Mouse (Mus musculus) embryonic facial prominence, embryonic 11.5 days (tissue): Measurements from ENCODE around the gene Ptprt. TPM values are rescaled to one million over a fixed set of nuclear protein-coding genes. Genes with fewer than 3 reads are reported as not detected.

Experiments
- ATAC-seq: fragments of 200-750 bp; cut with Nextera tagmentation; replicated peaks from 2 replicates; pipeline ENCODE4 v1.8.0; 2017; ENCODE audit warnings: low read depth; ENCODE audit not compliant: insufficient number of reproducible peaks, low FRiP score, low TSS enrichment
- DNase-seq: peaks from one replicate; pipeline ENCODE4 v3.0.0-alpha.2; 2015; ENCODE audit warnings: low spot score
- H3K27ac ChIP-seq: fragments of 300-500 bp; sonication (generic); replicated peaks from 2 replicates; pipeline ENCODE4 v1.5.1; 2014; ENCODE audit warnings: mild to moderate bottlenecking, low read depth, low read length, control low read depth
- H3K27me3 ChIP-seq: fragments of 300-500 bp; sonication (generic); 2 replicates; pipeline ENCODE4 v1.6.1; 2014; ENCODE audit warnings: mild to moderate bottlenecking, low read length, moderate library complexity, mixed read lengths; ENCODE audit not compliant: control insufficient read depth, insufficient read depth
- H3K36me3 ChIP-seq: fragments of 300-500 bp; sonication (generic); replicated peaks from 2 replicates; pipeline ENCODE4 v1.6.1; 2014; ENCODE audit warnings: low read depth, mild to moderate bottlenecking, low read length, moderate library complexity, mixed read lengths; ENCODE audit not compliant: control insufficient read depth, insufficient read depth
- H3K4me1 ChIP-seq: fragments of 300-500 bp; sonication (generic); 2 replicates; pipeline ENCODE4 v1.6.1; 2014; ENCODE audit warnings: low read length, mixed read lengths; ENCODE audit not compliant: control insufficient read depth, insufficient read depth
- H3K4me2 ChIP-seq: fragments of 300-500 bp; sonication (generic); 2 replicates; pipeline ENCODE4 v1.6.1; 2014; ENCODE audit warnings: low read depth, mild to moderate bottlenecking, control low read depth, low read length, moderate library complexity
- H3K4me3 ChIP-seq: fragments of 300-500 bp; sonication (generic); 2 replicates; pipeline ENCODE4 v1.5.1; 2014; ENCODE audit warnings: low read depth, low read length, control low read depth
- H3K9ac ChIP-seq: fragments of 300-500 bp; sonication (generic); replicated peaks from 2 replicates; pipeline ENCODE4 v1.6.1; 2014; ENCODE audit warnings: mild to moderate bottlenecking, control low read depth, low read length
- H3K9me3 ChIP-seq: fragments of 300-500 bp; sonication (generic); replicated peaks from 2 replicates; pipeline ENCODE4 v1.6.1; 2016; ENCODE audit warnings: mild to moderate bottlenecking, low read length, inconsistent platforms, mixed read lengths; ENCODE audit not compliant: control insufficient read depth
- WGBS: fragments of 180-500 bp; shearing (Covaris S2); extraction: QIAGEN DNeasy Blood & Tissue Kit; methylation state at CpG from one replicate; pipeline ENCODE4 v1.1.7; 2014; 5-methylcytosine and 5-hydroxymethylcytosine counted together
- polyA plus RNA-seq: library from polyadenylated mRNA; unstranded; fragments of >200 nt; fragmentation: Nextera tagmentation; extraction: Ambion mirVana; gene quantifications from 2 replicates; pipeline ENCODE4 v1.2.1, GENCODE M21; 2014

Gene Ptprt
- polyA plus RNA-seq, 1 experiment from 2014 or later: 1.00 TPM

GRCm38 (mm10) chr2:161882580-161882979 is 778.4 kb downstream of the Ptprt start:
- no peak overlapping the region for H3K4me3 ChIP-seq
- H3K4me2 ChIP-seq: no peak overlapping the region
- DNase-seq: no peak
- H3K27me3 ChIP-seq: no peaks in the 10 kb centered on the region
- H3K4me1 ChIP-seq: no peaks in the 10 kb centered on the region
- no peaks in the 10 kb centered on the region for H3K36me3 ChIP-seq
- 79% methylated on average over 4 of the region's 4 CpGs for WGBS
- ATAC-seq: no peak
- H3K9ac ChIP-seq: no peak overlapping the region
- no peak overlapping the region for H3K27ac ChIP-seq
- H3K9me3 ChIP-seq: no peaks in the 10 kb centered on the region

- no peak for DNase-seq
- WGBS: 71% methylated on average over 3 of the region's 3 CpGs
- Histone ChIP-seq H3K4me3 (no peak overlapping the region), H3K36me3 (no peaks in the 10 kb centered on the region), H3K9ac (no peak overlapping the region), H3K4me1 (no peaks in the 10 kb centered on the region), H3K9me3 (no peaks in the 10 kb centered on the region), H3K27me3 (no peaks in the 10 kb centered on the region), H3K27ac (no peak overlapping the region), H3K4me2 (no peak overlapping the region)
- ATAC-seq: no peak
Observed at GRCm38 (mm10) chr2:161880941-161881340, 780.0 kb downstream of the Ptprt start.

GRCm38 (mm10) chr2:161865231-161865630 is 795.7 kb downstream of the Ptprt start:
- Histone ChIP-seq H3K36me3 (no peaks in the 10 kb centered on the region), H3K4me3 (no peak overlapping the region), H3K27me3 (no peaks in the 10 kb centered on the region), H3K27ac (no peak overlapping the region), H3K9ac (no peak overlapping the region), H3K4me2 (no peak overlapping the region), H3K9me3 (no peaks in the 10 kb centered on the region), H3K4me1 (no peaks in the 10 kb centered on the region)
- DNase-seq (no peak), ATAC-seq (no peak)
- WGBS: 64% methylated on average over 4 of the region's 4 CpGs

- no peak overlapping the region for H3K4me2 ChIP-seq
- H3K4me3 ChIP-seq: no peak overlapping the region
- no peaks in the 10 kb centered on the region for H3K27me3 ChIP-seq
- ATAC-seq (no peak), DNase-seq (no peak)
- H3K9ac ChIP-seq: no peak overlapping the region
- H3K36me3 ChIP-seq: no peaks in the 10 kb centered on the region
- 100% methylated on average over 1 of the region's 1 CpGs for WGBS
- H3K27ac ChIP-seq: no peak overlapping the region
- H3K9me3 ChIP-seq: no peaks in the 10 kb centered on the region
- H3K4me1 ChIP-seq: no peaks in the 10 kb centered on the region
Observed at GRCm38 (mm10) chr2:161858813-161859212, 802.1 kb downstream of the Ptprt start.

- no peaks in the 10 kb centered on the region for H3K27me3 ChIP-seq
- H3K4me3 ChIP-seq: no peak overlapping the region
- ATAC-seq (no peak), DNase-seq (no peak)
- H3K4me1 ChIP-seq: no peaks in the 10 kb centered on the region
- H3K4me2 ChIP-seq: no peak overlapping the region
- whole genome bisulfite sequencing: 84% methylated on average over 1 of the region's 1 CpGs
- no peak overlapping the region for H3K9ac ChIP-seq
- H3K36me3 ChIP-seq: no peaks in the 10 kb centered on the region
- H3K27ac ChIP-seq: no peak overlapping the region
- no peaks in the 10 kb centered on the region for H3K9me3 ChIP-seq
Observed at GRCm38 (mm10) chr2:161858361-161858760, 802.6 kb downstream of the Ptprt start.

GRCm38 (mm10) chr2:161835001-161835400 is 825.9 kb downstream of the Ptprt start:
- Histone ChIP-seq H3K9me3 (no peaks in the 10 kb centered on the region), H3K27me3 (no peaks in the 10 kb centered on the region), H3K9ac (no peak overlapping the region), H3K4me2 (no peak overlapping the region), H3K4me1 (no peaks in the 10 kb centered on the region), H3K36me3 (no peaks in the 10 kb centered on the region), H3K4me3 (no peak overlapping the region), H3K27ac (no peak overlapping the region)
- no peak for DNase-seq
- no peak for ATAC-seq
- WGBS: 85% methylated on average over 4 of the region's 4 CpGs

GRCm38 (mm10) chr2:161833846-161834245 is 827.1 kb downstream of the Ptprt start:
- 81% methylated on average over 2 of the region's 2 CpGs for WGBS
- no peak overlapping the region for H3K4me3 ChIP-seq

GRCm38 (mm10) chr2:161813326-161813725 is 847.6 kb downstream of the Ptprt start:
- Histone ChIP-seq H3K4me3 (no peak overlapping the region), H3K27me3 (no peaks in the 10 kb centered on the region), H3K27ac (no peak overlapping the region), H3K4me1 (no peaks in the 10 kb centered on the region), H3K9ac (no peak overlapping the region), H3K36me3 (no peaks in the 10 kb centered on the region), H3K9me3 (no peaks in the 10 kb centered on the region), H3K4me2 (no peak overlapping the region)
- DNase-seq: no peak
- ATAC-seq: no peak
- 73% methylated on average over 1 of the region's 1 CpGs for WGBS

More at GRCm38 (mm10) chr2:161833846-161834245, 827.1 kb downstream of the Ptprt start:
- no peak overlapping the region for H3K27ac ChIP-seq
- H3K4me1 ChIP-seq: no peaks in the 10 kb centered on the region
- no peak for DNase-seq
- no peak for ATAC-seq
- no peaks in the 10 kb centered on the region for H3K36me3 ChIP-seq
- H3K4me2 ChIP-seq: no peak overlapping the region
- no peaks in the 10 kb centered on the region for H3K9me3 ChIP-seq
- H3K9ac ChIP-seq: no peak overlapping the region
- no peaks in the 10 kb centered on the region for H3K27me3 ChIP-seq
